Mouse (Mus musculus): ENCODE data around the gene 4632433K11Rik. TPM values are rescaled to one million over a fixed set of nuclear protein-coding genes. Genes with fewer than 3 reads are reported as not detected.

The 4632433K11Rik gene
- total and polyA plus RNA-seq, 2 experiments from 2014 or later = not detected

GRCm38 (mm10) chr7:5081939-5082338 is 48.0 kb downstream of the 4632433K11Rik start:
- peaks cover 11% of the 10 kb centered on the region for H3K4me1 ChIP-seq (ENCODE audit: insufficient read depth, low read length)
- H3K36me3 ChIP-seq (ENCODE audit: insufficient read depth, low read length) = peaks cover 7% of the 10 kb centered on the region; the same call in 1 of the 2 replicates
- TF ChIP-seq CTCF (IDR thresholded peaks at IDR 0.05; ENCODE audit: low read depth) = no peak
- no peak overlapping the region for H3K27ac ChIP-seq
- H3K4me2 ChIP-seq (ENCODE audit: low read depth, low read length) = peak overlapping the region; percentile 71
- H3K27me3 ChIP-seq (ENCODE audit: insufficient read depth, low read length) = no peaks in the 10 kb centered on the region
- no peak overlapping the region for H3K4me3 ChIP-seq (ENCODE audit: low read length)
- H3K9ac ChIP-seq (replicated peaks; ENCODE audit: low read length) = no peak overlapping the region
- 98% methylated on average over 2 of the region's 2 CpGs for WGBS
- DNase-seq (ENCODE audit: low spot score) (no peak), ATAC-seq (no peak)
- H3K9me3 ChIP-seq (ENCODE audit: low read length) = no peaks in the 10 kb centered on the region

- H3K27me3 ChIP-seq (ENCODE audit: insufficient read depth, low read length) = no peaks in the 10 kb centered on the region
- DNase-seq (ENCODE audit: low spot score) (no peak), ATAC-seq (no peak)
- H3K4me3 ChIP-seq (ENCODE audit: low read length) = no peak overlapping the region
- no peak for TF ChIP-seq CTCF (IDR thresholded peaks at IDR 0.05; ENCODE audit: low read depth)
- no peak overlapping the region for H3K9ac ChIP-seq (replicated peaks; ENCODE audit: low read length)
- H3K9me3 ChIP-seq (ENCODE audit: low read length) = no peaks in the 10 kb centered on the region
- no peak overlapping the region for H3K4me2 ChIP-seq (ENCODE audit: low read depth, low read length)
- peaks cover 11% of the 10 kb centered on the region for H3K4me1 ChIP-seq (ENCODE audit: insufficient read depth, low read length)
- WGBS = 94% methylated on average over 18 of the region's 18 CpGs
- H3K27ac ChIP-seq = no peak overlapping the region
- 0 out of 2 replicates have a peak, but pooled peaks cover 2% of the 10 kb centered on the region for H3K36me3 ChIP-seq (ENCODE audit: insufficient read depth, low read length)
Measured at GRCm38 (mm10) chr7:5083325-5084105, 49.6 kb downstream of the 4632433K11Rik start.

Other genes with a start within 250 kb of the 4632433K11Rik start
- 13.7 and 13.9 TPM in 2 replicates for gene Tmem238, start 244.5 kb upstream of the 4632433K11Rik start, total RNA-seq (2014; rRNA removed)
- 16.8 and 18.2 TPM in 2 replicates for gene Tmem238, start 244.5 kb upstream of the 4632433K11Rik start, polyA plus RNA-seq (2015; fragmentation: Nextera tagmentation; extraction: Ambion mirVana)
- gene Rpl28, start 241.2 kb upstream of the 4632433K11Rik start, total RNA-seq (2014; rRNA removed) = 145 and 147 TPM in 2 replicates
- gene Rpl28, start 241.2 kb upstream of the 4632433K11Rik start, polyA plus RNA-seq (2015; fragmentation: Nextera tagmentation; extraction: Ambion mirVana) = 304 and 315 TPM in 2 replicates
- gene Ube2s, start 221.5 kb upstream of the 4632433K11Rik start, total RNA-seq (2014; rRNA removed) = 264 and 324 TPM in 2 replicates
- 223 and 233 TPM in 2 replicates for gene Ube2s, start 221.5 kb upstream of the 4632433K11Rik start, polyA plus RNA-seq (2015; fragmentation: Nextera tagmentation; extraction: Ambion mirVana)
- 46.3 and 49.3 TPM in 2 replicates for gene Shisa7, start 189.4 kb upstream of the 4632433K11Rik start, total RNA-seq (2014; rRNA removed)
- gene Shisa7, start 189.4 kb upstream of the 4632433K11Rik start, polyA plus RNA-seq (2015; fragmentation: Nextera tagmentation; extraction: Ambion mirVana) = 5.7 and 6.9 TPM in 2 replicates
- gene Isoc2b, start 163.9 kb upstream of the 4632433K11Rik start, total RNA-seq (2014; rRNA removed) = 2.2 and 3.1 TPM in 2 replicates
- gene Isoc2b, start 163.9 kb upstream of the 4632433K11Rik start, polyA plus RNA-seq (2015; fragmentation: Nextera tagmentation; extraction: Ambion mirVana) = 3.5 and 3.7 TPM in 2 replicates
- 8.3 and 12.2 TPM in 2 replicates for gene Isoc2a, start 157.0 kb upstream of the 4632433K11Rik start, total RNA-seq (2014; rRNA removed)
- 0.43 and 0.76 TPM in 2 replicates for gene Isoc2a, start 157.0 kb upstream of the 4632433K11Rik start, polyA plus RNA-seq (2015; fragmentation: Nextera tagmentation; extraction: Ambion mirVana)
- 0.31 and 3.3 TPM in 2 replicates for gene Gm36210, start 127.6 kb upstream of the 4632433K11Rik start, total RNA-seq (2014; rRNA removed)
- gene Gm36210, start 127.6 kb upstream of the 4632433K11Rik start, polyA plus RNA-seq (2015; fragmentation: Nextera tagmentation; extraction: Ambion mirVana) = 0.30 and 0.45 TPM in 2 replicates
- gene Zfp628, start 118.9 kb upstream of the 4632433K11Rik start, total RNA-seq (2014; rRNA removed) = 12.5 and 12.7 TPM in 2 replicates
- gene Zfp628, start 118.9 kb upstream of the 4632433K11Rik start, polyA plus RNA-seq (2015; fragmentation: Nextera tagmentation; extraction: Ambion mirVana) = 5.2 and 5.7 TPM in 2 replicates
- gene Nat14, start 112.1 kb upstream of the 4632433K11Rik start, total RNA-seq (2014; rRNA removed) = 24.2 and 32.3 TPM in 2 replicates
- 27.5 and 29.4 TPM in 2 replicates for gene Nat14, start 112.1 kb upstream of the 4632433K11Rik start, polyA plus RNA-seq (2015; fragmentation: Nextera tagmentation; extraction: Ambion mirVana)
- 2.5 and 2.8 TPM in 2 replicates for gene Ssc5d, start 108.3 kb upstream of the 4632433K11Rik start, total RNA-seq (2014; rRNA removed)
- 0.77 and 1.0 TPM in 2 replicates for gene Ssc5d, start 108.3 kb upstream of the 4632433K11Rik start, polyA plus RNA-seq (2015; fragmentation: Nextera tagmentation; extraction: Ambion mirVana)
- 0.31 TPM in 1 of 2 replicates, not detected in the other for gene Sbk2, start 69.7 kb upstream of the 4632433K11Rik start, total RNA-seq (2014; rRNA removed)
- not detected in 2 replicates for gene Sbk2, start 69.7 kb upstream of the 4632433K11Rik start, polyA plus RNA-seq (2015; fragmentation: Nextera tagmentation; extraction: Ambion mirVana)
- 0.31 and 0.72 TPM in 2 replicates for gene Sbk3, start 63.0 kb upstream of the 4632433K11Rik start, total RNA-seq (2014; rRNA removed)
- gene Sbk3, start 63.0 kb upstream of the 4632433K11Rik start, polyA plus RNA-seq (2015; fragmentation: Nextera tagmentation; extraction: Ambion mirVana) = 0.23 and 0.31 TPM in 2 replicates
- 65.7 and 113 TPM in 2 replicates for gene Zfp579, start 38.0 kb upstream of the 4632433K11Rik start, total RNA-seq (2014; rRNA removed)
- 37.4 and 40.2 TPM in 2 replicates for gene Zfp579, start 38.0 kb upstream of the 4632433K11Rik start, polyA plus RNA-seq (2015; fragmentation: Nextera tagmentation; extraction: Ambion mirVana)
- gene Zfp524, start 19.7 kb upstream of the 4632433K11Rik start, total RNA-seq (2014; rRNA removed) = 4.3 and 7.2 TPM in 2 replicates
- 4.2 and 5.1 TPM in 2 replicates for gene Zfp524, start 19.7 kb upstream of the 4632433K11Rik start, polyA plus RNA-seq (2015; fragmentation: Nextera tagmentation; extraction: Ambion mirVana)
- gene Fiz1, start 19.4 kb upstream of the 4632433K11Rik start, total RNA-seq (2014; rRNA removed) = 41.1 and 44.0 TPM in 2 replicates
- 27.6 and 29.1 TPM in 2 replicates for gene Fiz1, start 19.4 kb upstream of the 4632433K11Rik start, polyA plus RNA-seq (2015; fragmentation: Nextera tagmentation; extraction: Ambion mirVana)
- not detected in 2 replicates for gene Gm44973, start 18.6 kb upstream of the 4632433K11Rik start, total RNA-seq (2014; rRNA removed)
- 2.3 and 3.0 TPM in 2 replicates for gene Gm44973, start 18.6 kb upstream of the 4632433K11Rik start, polyA plus RNA-seq (2015; fragmentation: Nextera tagmentation; extraction: Ambion mirVana)
- 41.5 and 43.2 TPM in 2 replicates for gene Zfp865, start 13.7 kb upstream of the 4632433K11Rik start, total RNA-seq (2014; rRNA removed)
- 5.4 TPM in 2 replicates for gene Zfp865, start 13.7 kb upstream of the 4632433K11Rik start, polyA plus RNA-seq (2015; fragmentation: Nextera tagmentation; extraction: Ambion mirVana)
- gene Ccdc106, start 13.6 kb upstream of the 4632433K11Rik start, total RNA-seq (2014; rRNA removed) = 39.6 and 76.5 TPM in 2 replicates
- 61.6 and 62.1 TPM in 2 replicates for gene Ccdc106, start 13.6 kb upstream of the 4632433K11Rik start, polyA plus RNA-seq (2015; fragmentation: Nextera tagmentation; extraction: Ambion mirVana)
- gene Zfp784, start 4.3 kb downstream of the 4632433K11Rik start, total RNA-seq (2014; rRNA removed) = 6.0 and 6.8 TPM in 2 replicates
- gene Zfp784, start 4.3 kb downstream of the 4632433K11Rik start, polyA plus RNA-seq (2015; fragmentation: Nextera tagmentation; extraction: Ambion mirVana) = 4.5 and 5.6 TPM in 2 replicates
- 69.6 and 90.7 TPM in 2 replicates for gene Zfp580, start 17.4 kb downstream of the 4632433K11Rik start, total RNA-seq (2014; rRNA removed)
- 117 and 128 TPM in 2 replicates for gene Zfp580, start 17.4 kb downstream of the 4632433K11Rik start, polyA plus RNA-seq (2015; fragmentation: Nextera tagmentation; extraction: Ambion mirVana)
- gene U2af2, start 28.0 kb downstream of the 4632433K11Rik start, total RNA-seq (2014; rRNA removed) = 146 and 153 TPM in 2 replicates
- gene U2af2, start 28.0 kb downstream of the 4632433K11Rik start, polyA plus RNA-seq (2015; fragmentation: Nextera tagmentation; extraction: Ambion mirVana) = 85.7 and 86.9 TPM in 2 replicates
- 433 and 507 TPM in 2 replicates for gene Epn1, start 46.1 kb downstream of the 4632433K11Rik start, total RNA-seq (2014; rRNA removed)
- 107 and 111 TPM in 2 replicates for gene Epn1, start 46.1 kb downstream of the 4632433K11Rik start, polyA plus RNA-seq (2015; fragmentation: Nextera tagmentation; extraction: Ambion mirVana)
- not detected in 2 replicates for gene Rfpl4, start 82.8 kb downstream of the 4632433K11Rik start, total RNA-seq (2014; rRNA removed)
- 0.16 TPM in 1 of 2 replicates, not detected in the other for gene Rfpl4, start 82.8 kb downstream of the 4632433K11Rik start, polyA plus RNA-seq (2015; fragmentation: Nextera tagmentation; extraction: Ambion mirVana)
- gene Rasl2-9, start 91.8 kb downstream of the 4632433K11Rik start, total RNA-seq (2014; rRNA removed) = not detected in 2 replicates
- gene Rasl2-9, start 91.8 kb downstream of the 4632433K11Rik start, polyA plus RNA-seq (2015; fragmentation: Nextera tagmentation; extraction: Ambion mirVana) = 1.1 and 1.2 TPM in 2 replicates
- gene Vmn1r55, start 115.6 kb downstream of the 4632433K11Rik start, total RNA-seq (2014; rRNA removed) = not detected in 2 replicates
- not detected in 2 replicates for gene Vmn1r55, start 115.6 kb downstream of the 4632433K11Rik start, polyA plus RNA-seq (2015; fragmentation: Nextera tagmentation; extraction: Ambion mirVana)
- gene Vmn1r56, start 162.6 kb downstream of the 4632433K11Rik start, total RNA-seq (2014; rRNA removed) = not detected in 2 replicates
- not detected in 2 replicates for gene Vmn1r56, start 162.6 kb downstream of the 4632433K11Rik start, polyA plus RNA-seq (2015; fragmentation: Nextera tagmentation; extraction: Ambion mirVana)
- gene Vmn1r57, start 184.4 kb downstream of the 4632433K11Rik start, total RNA-seq (2014; rRNA removed) = not detected in 2 replicates
- not detected in 2 replicates for gene Vmn1r57, start 184.4 kb downstream of the 4632433K11Rik start, polyA plus RNA-seq (2015; fragmentation: Nextera tagmentation; extraction: Ambion mirVana)